Comparison of ENCODE assay signal across 14 mouse cellular contexts in the genomic region with DNA sequence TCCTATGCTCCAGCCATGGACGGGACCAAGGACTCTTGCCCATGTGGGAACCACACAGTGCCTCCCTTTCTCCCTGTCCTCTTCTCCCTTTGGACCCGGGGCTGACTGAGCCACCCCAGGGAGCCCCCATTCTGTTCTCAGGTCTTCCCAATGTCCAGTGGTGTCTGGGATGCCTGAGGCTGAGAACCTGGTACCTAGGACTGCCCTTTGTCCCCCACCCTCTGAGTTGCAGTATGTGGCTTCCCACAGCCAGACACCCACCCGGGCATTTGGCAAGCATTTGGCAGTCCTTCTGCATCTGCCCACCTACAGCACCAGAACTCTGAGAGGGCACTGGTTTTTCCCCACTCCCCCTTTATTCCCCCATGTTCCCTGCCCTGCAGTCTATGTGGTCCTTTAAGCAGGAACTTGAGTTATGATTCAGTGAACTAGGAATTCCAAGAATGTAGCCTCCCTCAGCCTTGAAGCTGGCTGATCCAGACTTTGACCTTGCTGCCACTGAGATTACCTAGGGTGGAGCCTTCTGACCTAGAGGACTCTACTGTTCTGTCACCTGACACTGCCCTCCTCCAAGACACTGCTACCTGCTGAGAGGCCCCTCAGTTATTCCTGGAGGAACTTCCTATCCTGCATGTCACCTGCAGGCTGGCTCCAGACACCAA.
DNase-seq lines count a peak whose midpoint lies in the region; ATAC-seq and TF ChIP-seq lines count a peak whose summit lies in the region.
"Had no signal": no experiment of that assay in that cellular context is flagged by ENCODE, and none has a peak within 500 bp of the region (broad histone marks: within the 10 kb centered on the region; RNA-seq: fewer than 3 reads in every experiment).

No protein-coding gene starts in this region.

- no peaks in the 10 kb centered on the region for H3K27me3 ChIP-seq in lung, embryonic 14.5 days (ENCODE audit: insufficient read depth, low read length)

- no peak overlapping the region for H3K27ac ChIP-seq in lung, embryonic 14.5 days (ENCODE audit: low read depth)
- H3K27ac ChIP-seq: gastrocnemius, adult 2 months had no signal

- WGBS in lung, embryonic 14.5 days: 78% methylated on average over 3 of the region's 3 CpGs

- no peaks in the 10 kb centered on the region for H3K9me3 ChIP-seq in lung, embryonic 14.5 days (ENCODE audit: low read depth, low read length)

- H3K4me2 ChIP-seq in lung, embryonic 14.5 days: no peak overlapping the region

- no peak overlapping the region for H3K9ac ChIP-seq in lung, embryonic 14.5 days

- H3K4me1 ChIP-seq in lung, embryonic 14.5 days (ENCODE audit: insufficient read depth): no peaks in the 10 kb centered on the region

- H3K36me3 ChIP-seq in lung, embryonic 14.5 days (ENCODE audit: insufficient read depth): no peaks in the 10 kb centered on the region

- DNase-seq in lung, embryonic 14.5 days: peak; percentile 31
- DNase-seq in lung, postnatal 10 days: no peak
- peak; percentile 95 for DNase-seq in ZHBTc4 (ENCODE audit: low read depth, low spot score)
- peak; percentile 47 for DNase-seq in kidney, adult 18-20 months
- peak; percentile 0 for DNase-seq in naive thymus-derived CD4-positive, alpha-beta T cell, adult 2 months (ENCODE audit: low read depth)
- DNase-seq in frontal cortex, postnatal 14 days (ENCODE audit: low spot score in 2 of 2): no peak
- no peak for DNase-seq in layer of hippocampus, postnatal 14 days (ENCODE audit: low spot score in 2 of 2)
- DNase-seq: cerebellum, adult 18-20 months; gastrocnemius, adult 2 months; heart, postnatal 36 days; lung, postnatal 14 days; right cerebral cortex, postnatal 4 days; thymus, adult 2 months had no signal

- no peak for TF ChIP-seq CTCF in lung, embryonic 14.5 days (IDR thresholded peaks at IDR 0.05; ENCODE audit: low read depth)

- no peak overlapping the region for H3K4me3 ChIP-seq in lung, embryonic 14.5 days (ENCODE audit: low read depth, low read length)
- H3K4me3 ChIP-seq: gastrocnemius, adult 2 months had no signal

- ATAC-seq in lung, embryonic 14.5 days (ENCODE audit: insufficient read depth): peak; percentile 74
- ATAC-seq in CD4-positive, CD25-positive, alpha-beta regulatory T cell, adult 4 months: no peak

Comparison
In these comparisons a context has a peak if more than half of its experiments do, and no peak if none do; other contexts are left out.
1. DNase-seq: peak in lung, embryonic 14.5 days (single experiment), ZHBTc4 (single experiment), kidney, adult 18-20 months (single experiment) and naive thymus-derived CD4-positive, alpha-beta T cell, adult 2 months (single experiment); none in lung, postnatal 10 days (single experiment), frontal cortex, postnatal 14 days (0 of 2) and layer of hippocampus, postnatal 14 days (0 of 2).